Mouse (Mus musculus) duodenum, adult 2 months (tissue): ENCODE measurements around the gene Cgn. TPM values are rescaled to one million over a fixed set of nuclear protein-coding genes. Genes with fewer than 3 reads are reported as not detected.

Experiments used
- polyA plus RNA-seq: library from polyadenylated mRNA; depleted of rRNA; stranded (reverse); fragments of >200 nt; gene quantifications from 2 replicates; pipeline ENCODE4 v1.2.3, GENCODE M21; 2012; ENCODE audit warnings: low replicate concordance; rRNA removed

Cgn gene
- polyA plus RNA-seq, result 13.2 and 17.8 TPM in 2 replicates

DNA sequence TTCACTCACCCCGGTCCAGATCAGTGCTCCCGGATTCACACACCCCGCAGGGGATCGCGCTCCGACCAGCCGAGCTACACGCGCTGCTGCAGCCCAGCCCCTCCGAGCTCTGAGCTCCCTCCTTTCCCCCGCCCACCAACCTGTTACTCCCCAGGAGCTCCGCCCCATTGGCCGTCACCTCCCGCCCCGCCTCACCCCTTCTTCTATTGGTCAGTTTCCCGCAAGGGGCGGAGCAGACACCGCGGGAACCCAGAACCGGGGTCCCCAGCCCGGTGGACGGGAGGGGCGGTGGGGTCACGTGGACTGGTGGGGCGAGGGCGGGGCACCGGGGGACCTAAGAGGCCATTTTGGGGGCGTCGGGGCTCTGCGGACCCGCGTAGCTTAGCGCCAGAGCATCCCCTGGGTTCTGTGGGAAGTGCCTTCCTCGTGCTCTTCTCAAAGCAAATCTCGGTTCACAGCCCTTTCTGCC lies at the start of gene Cgn:
Gene Cgn, minus strand, starts transcription at position 126 of the 469 bp plus-strand sequence.

Other genes with a start within 250 kb of the Cgn start
- 2.6 and 2.8 TPM in 2 replicates for gene Snx27, start 203.8 kb downstream of the Cgn start, polyA plus RNA-seq
- not detected in 2 replicates for gene Gm10972, start 143.4 kb downstream of the Cgn start, polyA plus RNA-seq
- gene Tuft1, start 127.6 kb downstream of the Cgn start, polyA plus RNA-seq, result 11.1 and 25.5 TPM in 2 replicates
- 3.6 and 4.1 TPM in 2 replicates for gene Selenbp2, start 92.9 kb downstream of the Cgn start, polyA plus RNA-seq
- 9.7 and 17.1 TPM in 2 replicates for gene Pogz, start 51.1 kb upstream of the Cgn start, polyA plus RNA-seq
- 151 and 251 TPM in 2 replicates for gene Psmb4, start 100.5 kb upstream of the Cgn start, polyA plus RNA-seq
- gene Selenbp1, start 146.6 kb upstream of the Cgn start, polyA plus RNA-seq, result 67.4 and 71.6 TPM in 2 replicates
- gene Rfx5, start 167.6 kb upstream of the Cgn start, polyA plus RNA-seq, result 2.6 and 6.6 TPM in 2 replicates
- 11.2 and 12.0 TPM in 2 replicates for gene Pi4kb, start 188.2 kb upstream of the Cgn start, polyA plus RNA-seq
- gene Zfp687, start 229.0 kb upstream of the Cgn start, polyA plus RNA-seq, result 14.2 and 17.2 TPM in 2 replicates